Mouse (Mus musculus): ENCODE measurements around the gene Pkd2l1.

DNA sequence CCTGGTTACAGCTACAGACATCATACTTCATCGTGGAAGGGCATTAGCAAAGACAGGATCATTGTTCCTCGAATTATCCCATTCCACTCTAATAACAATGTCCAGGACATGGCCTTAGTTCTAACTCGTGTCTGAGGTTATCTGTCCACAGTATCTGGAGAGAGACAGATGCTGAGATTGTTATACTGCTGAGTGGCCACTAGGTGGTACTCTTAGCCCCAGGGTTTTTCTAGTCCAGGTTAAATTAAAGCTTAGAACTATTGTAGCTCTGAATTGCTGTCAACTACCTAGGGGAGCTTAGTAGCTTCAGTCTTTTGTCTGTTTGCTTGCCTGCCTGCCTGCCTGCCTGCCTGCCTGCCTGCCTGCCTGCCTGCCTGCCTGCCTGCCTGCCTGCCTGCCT, 30.7 kb downstream of the Pkd2l1 start:
- TF ChIP-seq EP300 (IDR thresholded peaks at IDR 0.05; ENCODE audit: low read depth) (no peak), CTCF (IDR thresholded peaks at IDR 0.05; ENCODE audit: low read depth) (peak; percentile 56)

Measured in heart, postnatal 0 days (tissue).